Mouse (Mus musculus) adrenal gland, postnatal 4 days (tissue): ENCODE data around the gene Snrnp25. TPM values are rescaled to one million over a fixed set of nuclear protein-coding genes. Genes with fewer than 3 reads are reported as not detected.
"Not testable (repeated sequence)": the region's sequence is repeated elsewhere in the genome, so short reads cannot be mapped to it uniquely, and the experiment has no call there.

Experiments used
- DNase-seq, 2 experiments: peaks; one replicate each; pipeline ENCODE4 v3.0.0; 2021 to 2022; ENCODE audit warnings: low spot score in 2 of 2, mixed read lengths in 2 of 2
- total RNA-seq, 2 experiments: library from RNA; stranded (reverse); gene quantifications; 2 replicates each; pipeline ENCODE4 v1.2.3; 2021

The Snrnp25 gene
- total RNA-seq, 2 experiments from 2014 or later: 19.5 to 20.2 TPM

GRCm38 (mm10) chr11:32194086-32194485 lies 11.1 kb upstream of the Snrnp25 start:
- DNase-seq: no peak

GRCm38 (mm10) chr11:32194626-32195025 lies 10.6 kb upstream of the Snrnp25 start:
- no peak for DNase-seq

- no peak for DNase-seq
These were observed 9.2 kb upstream of the Snrnp25 start for GRCm38 (mm10) chr11:32195867-32196540.

- no peak for DNase-seq
These were observed 8.5 kb upstream of the Snrnp25 start for GRCm38 (mm10) chr11:32196727-32197126.

- DNase-seq: no peak
These were observed 7.4 kb upstream of the Snrnp25 start for GRCm38 (mm10) chr11:32197766-32198165.

- no peak for DNase-seq
These were observed 6.8 kb upstream of the Snrnp25 start for GRCm38 (mm10) chr11:32198256-32198955.

- no peak for DNase-seq
These were observed 6.0 kb upstream of the Snrnp25 start for GRCm38 (mm10) chr11:32199230-32199629.

- DNase-seq: no peak
These were observed 5.1 kb upstream of the Snrnp25 start, which contains the start of gene Il9r for GRCm38 (mm10) chr11:32200075-32200601. Gene Il9r (minus strand): TSS chr11:32200279.

- DNase-seq: not testable (repeated sequence)
These were observed 4.2 kb upstream of the Snrnp25 start for GRCm38 (mm10) chr11:32200992-32201391.

- DNase-seq: no peak
These were observed 3.1 kb upstream of the Snrnp25 start for GRCm38 (mm10) chr11:32201922-32202685.

GRCm38 (mm10) chr11:32210623-32211022 lies 5.4 kb downstream of the Snrnp25 start:
- no peak for DNase-seq

GRCm38 (mm10) chr11:32215372-32216162 lies 10.4 kb downstream of the Snrnp25 start:
- no peak for DNase-seq

GRCm38 (mm10) chr11:32216851-32217250 lies 11.6 kb downstream of the Snrnp25 start:
- peak in 1 of 2 experiments; percentile 51 for DNase-seq

GRCm38 (mm10) chr11:32218501-32219050 lies 13.4 kb downstream of the Snrnp25 start:
- DNase-seq: no peak

GRCm38 (mm10) chr11:32219287-32219686 lies 14.1 kb downstream of the Snrnp25 start:
- DNase-seq: no peak

GRCm38 (mm10) chr11:32220607-32221224 lies 15.5 kb downstream of the Snrnp25 start:
- no peak for DNase-seq

- peak in 1 of 2 experiments; percentile 41 for DNase-seq
These were observed 16.2 kb downstream of the Snrnp25 start for GRCm38 (mm10) chr11:32221225-32221950.

- peak in 1 of 2 experiments; percentile 34 for DNase-seq
These were observed 16.8 kb downstream of the Snrnp25 start, which contains the start of gene Rhbdf1 for GRCm38 (mm10) chr11:32221951-32222409. Gene Rhbdf1 (minus strand): TSS chr11:32222300.

- DNase-seq: no peak
These were observed 17.5 kb downstream of the Snrnp25 start for GRCm38 (mm10) chr11:32222570-32223194.
